Mouse (Mus musculus) right cerebral cortex, adult 18-20 months (tissue): ENCODE measurements around the gene Rtkn.

Experiments
- DNase-seq: peaks from one replicate; pipeline ENCODE4 v3.0.0; 2022; ENCODE audit warnings: mixed read lengths

Rtkn gene

GRCm38 (mm10) chr6:83179390-83180117, 44.3 kb downstream of the Rtkn start:
- DNase-seq: peak; percentile 89

GRCm38 (mm10) chr6:83180605-83181004, 45.3 kb downstream of the Rtkn start:
- DNase-seq: no peak

GRCm38 (mm10) chr6:83184858-83185435, 49.7 kb downstream of the Rtkn start:
- DNase-seq: no peak

GRCm38 (mm10) chr6:83185895-83186861, 50.9 kb downstream of the Rtkn start:
- DNase-seq: peak; percentile 95

GRCm38 (mm10) chr6:83186946-83187345, 51.7 kb downstream of the Rtkn start:
- DNase-seq: no peak

GRCm38 (mm10) chr6:83193571-83193970, 58.3 kb downstream of the Rtkn start:
- no peak for DNase-seq

GRCm38 (mm10) chr6:83197345-83198004, 62.2 kb downstream of the Rtkn start:
- peak; percentile 76 for DNase-seq
